Mouse (Mus musculus) gastrocnemius, postnatal 36 days (tissue): Measurements from ENCODE around the gene Ccdc33. TPM values are rescaled to one million over a fixed set of nuclear protein-coding genes. Genes with fewer than 3 reads are reported as not detected.

Experiments used
- DNase-seq, 2 experiments: peaks; one replicate each; pipeline ENCODE4 v3.0.0; 2022
- intact Hi-C: fragments of 180-260 bp; cut with DNase I; formaldehyde crosslinking; loops from one replicate; pipeline ENCODE4 v1.15.1; 2025
- total RNA-seq, 2 experiments: library from RNA; stranded (reverse); gene quantifications; 2 replicates each; pipeline ENCODE4 v1.2.3; 2021

Gene Ccdc33
- total RNA-seq, 2 experiments from 2014 or later: not detected

DNA sequence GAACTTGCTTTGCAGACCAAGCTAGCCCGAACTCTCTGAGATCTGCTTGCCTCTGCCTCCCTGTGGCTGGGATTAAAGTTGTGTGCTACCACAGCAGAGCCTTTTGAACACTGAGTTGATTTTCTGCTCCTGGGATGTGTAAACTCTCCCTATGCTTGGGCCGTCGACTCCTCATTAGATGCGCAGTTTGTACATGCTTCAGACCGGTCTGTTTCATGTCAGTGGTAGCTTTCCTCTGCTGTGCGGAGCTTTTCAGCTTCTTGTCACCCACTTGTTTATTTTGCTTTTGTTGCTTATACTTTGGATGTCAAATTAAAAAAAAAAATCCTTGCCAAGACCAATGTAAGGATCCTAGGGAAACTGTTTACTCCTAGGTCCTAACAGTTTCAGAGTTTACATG is 22.6 kb downstream of the Ccdc33 start:
- no peak for DNase-seq
- intact Hi-C loops: no loop called here

DNA sequence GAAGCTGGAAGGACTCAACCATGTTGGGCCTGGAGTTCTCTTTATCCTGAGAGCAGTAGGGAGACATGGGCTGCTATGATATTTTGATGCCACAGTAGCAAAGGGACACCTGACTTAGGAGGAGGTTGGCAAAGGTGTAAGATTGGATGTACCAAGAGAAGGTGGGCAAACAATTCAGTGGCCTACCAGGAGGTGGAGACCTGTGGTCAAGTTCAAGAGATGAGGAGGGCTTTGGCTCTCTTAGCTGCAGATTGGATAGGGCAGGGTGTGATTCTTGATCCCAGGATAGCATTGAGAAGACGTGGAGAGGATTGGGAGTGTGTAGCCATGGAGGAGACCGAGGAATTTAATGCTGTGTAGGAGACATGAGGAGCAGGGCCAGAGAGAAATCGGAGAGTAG is 24.8 kb downstream of the Ccdc33 start:
- DNase-seq: no peak
- intact Hi-C loops: no loop called here

DNA sequence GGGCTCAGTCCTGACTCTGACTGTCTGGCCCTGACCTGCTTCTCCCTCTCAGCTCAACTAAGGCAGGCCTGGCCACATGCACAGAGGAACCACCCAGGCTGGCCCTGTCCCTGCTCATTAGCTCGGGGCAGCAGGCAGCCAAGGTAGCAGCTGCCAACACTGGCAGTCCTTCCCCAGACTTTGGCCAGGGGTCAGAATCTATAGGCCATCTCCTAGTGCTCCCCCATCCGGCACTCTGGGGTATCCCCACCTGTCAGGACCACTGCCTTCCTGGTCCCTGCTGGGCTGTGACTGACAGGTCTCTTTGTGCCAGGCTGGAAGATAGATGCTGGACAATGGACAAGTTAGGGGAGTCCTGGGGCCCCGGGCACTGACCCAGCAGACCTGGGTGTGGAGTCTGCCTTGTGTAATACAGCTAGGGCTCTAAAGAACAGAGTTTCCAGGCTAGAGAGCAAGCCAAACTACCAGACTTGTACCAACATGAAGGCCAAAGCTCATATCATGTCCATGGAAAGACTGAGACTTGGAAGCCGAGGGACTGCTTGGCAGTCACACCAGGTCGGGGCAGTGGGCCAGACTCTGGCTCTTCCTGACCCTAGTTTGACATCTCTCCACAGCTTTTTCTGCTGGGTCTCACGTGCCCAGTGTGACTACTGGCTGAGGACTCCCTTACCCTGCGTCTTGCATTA is 25.9 kb downstream of the Ccdc33 start:
- intact Hi-C loops: no loop called here
- peak; percentile 63 to 69 for DNase-seq

DNA sequence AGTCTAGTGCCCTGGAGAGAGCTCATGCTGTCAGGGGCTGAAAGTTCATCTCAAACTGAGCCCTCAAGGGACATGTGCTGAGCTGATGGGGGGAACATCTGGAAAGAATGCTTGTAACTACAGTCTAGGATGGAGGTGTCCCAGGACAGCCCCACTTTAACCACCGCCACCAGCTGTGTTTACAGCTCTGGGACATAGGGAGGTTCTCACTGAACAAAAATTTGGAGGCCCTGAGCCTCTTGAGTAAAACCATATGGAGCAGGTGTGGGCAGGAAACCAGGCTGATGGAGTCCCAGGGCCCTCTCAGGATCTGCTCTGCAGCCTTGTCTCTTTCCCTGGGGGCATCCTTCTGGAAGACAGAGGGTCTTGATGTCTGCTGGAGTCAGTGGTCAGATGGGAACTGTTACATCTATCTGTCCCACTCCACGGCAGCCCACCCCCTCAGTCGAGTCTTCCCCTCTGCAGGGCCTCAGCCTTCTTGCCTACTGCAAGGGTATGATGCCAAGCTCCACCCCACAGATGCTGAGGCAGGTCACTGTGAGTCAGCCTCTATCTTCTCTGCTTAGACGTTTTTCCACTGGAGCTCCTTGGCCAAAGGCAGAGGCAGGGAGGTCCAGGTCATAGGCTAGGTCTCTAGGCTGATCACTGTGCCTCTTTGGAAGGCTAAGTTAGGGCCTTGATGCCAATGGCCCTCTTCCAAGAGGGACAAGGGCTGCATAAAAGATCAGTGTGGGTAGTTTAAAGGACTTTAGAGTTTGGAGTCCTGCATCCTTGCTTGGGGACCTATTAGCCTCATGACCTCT is 26.8 kb downstream of the Ccdc33 start:
- DNase-seq: peak; percentile 22 to 29
- intact Hi-C loops: no loop called here

DNA sequence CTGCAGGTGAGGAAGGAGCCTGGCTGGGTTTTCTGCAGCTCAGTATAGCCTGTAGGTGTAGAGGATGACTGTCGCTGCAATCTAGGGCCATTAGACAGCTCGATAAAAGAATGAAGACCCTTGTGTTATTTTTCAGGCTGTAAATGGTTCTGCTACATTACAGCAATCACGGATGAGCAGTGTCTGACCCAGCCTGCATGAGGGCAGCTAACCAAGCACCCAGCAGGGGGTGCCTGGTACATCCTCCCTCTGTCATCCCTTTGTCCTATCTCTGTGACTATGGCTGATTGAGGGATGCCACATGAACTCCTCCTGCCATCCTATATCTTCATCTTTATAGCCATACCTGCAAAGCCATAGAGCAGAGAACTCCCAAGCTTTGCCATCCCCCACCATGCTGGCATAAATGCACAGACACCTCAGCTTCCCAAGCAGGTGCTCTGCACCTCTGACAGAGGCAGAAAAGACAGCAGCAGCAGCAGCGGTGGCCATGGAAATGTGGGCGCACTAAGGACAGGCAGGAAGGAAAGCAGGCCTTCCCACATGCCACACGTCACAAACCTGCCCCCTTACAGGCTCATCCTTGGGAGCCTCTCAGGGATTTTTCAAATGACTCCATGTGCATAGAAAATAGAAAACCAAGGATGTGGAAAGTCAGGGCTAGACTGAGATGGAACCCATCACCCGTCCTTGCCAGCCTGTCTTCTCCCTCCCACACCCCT is 31.2 kb downstream of the Ccdc33 start:
- intact Hi-C loops: loop anchor here (10.0 kb wide), 1 partner anchor 613 kb away; no protein-coding TSS in a partner anchor
- no peak for DNase-seq

DNA sequence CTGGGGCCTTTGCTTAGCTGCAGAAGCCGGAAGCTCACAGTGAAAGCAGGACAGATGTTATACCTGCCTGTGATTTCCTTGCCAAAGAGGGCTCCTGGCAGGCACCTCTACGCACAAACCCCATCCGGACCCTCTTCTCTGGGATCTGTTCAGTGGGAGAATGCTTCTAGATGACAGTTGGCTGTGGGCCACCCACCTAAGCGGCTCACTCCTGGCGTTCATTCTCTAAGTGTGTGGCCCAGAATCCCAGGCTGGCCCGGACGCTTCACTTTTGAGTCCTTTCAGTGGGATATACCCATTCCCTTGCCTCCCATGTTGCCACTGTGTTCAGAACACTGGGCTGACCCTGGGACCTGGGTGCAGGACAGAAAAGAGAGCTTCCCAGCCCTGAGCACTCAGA is 31.8 kb downstream of the Ccdc33 start:
- no peak for DNase-seq
- intact Hi-C loops: loop anchor here (10.0 kb wide), 1 partner anchor 612 kb away; no protein-coding TSS in a partner anchor

DNA sequence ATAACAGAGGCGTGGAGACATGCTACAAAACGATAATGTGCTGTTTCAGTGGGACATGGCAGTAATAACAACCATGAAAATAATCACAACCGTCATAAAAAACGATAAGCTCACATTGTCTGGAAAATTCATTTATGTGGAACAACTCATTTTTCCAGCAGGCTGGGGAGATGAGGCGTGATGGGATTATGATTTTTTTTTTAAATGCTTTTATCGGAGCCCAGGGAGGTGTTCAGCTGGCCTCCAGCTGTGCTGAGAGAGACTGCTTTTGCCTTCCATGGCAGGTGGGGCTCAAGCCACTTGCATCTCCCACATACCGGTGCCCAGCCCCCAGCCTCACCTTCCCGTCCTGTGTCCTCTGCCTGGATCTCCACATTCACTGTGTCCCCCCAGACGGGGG is 32.4 kb downstream of the Ccdc33 start:
- intact Hi-C loops: loop anchor here (10.0 kb wide), 1 partner anchor 611 kb away; no protein-coding TSS in a partner anchor
- no peak for DNase-seq

DNA sequence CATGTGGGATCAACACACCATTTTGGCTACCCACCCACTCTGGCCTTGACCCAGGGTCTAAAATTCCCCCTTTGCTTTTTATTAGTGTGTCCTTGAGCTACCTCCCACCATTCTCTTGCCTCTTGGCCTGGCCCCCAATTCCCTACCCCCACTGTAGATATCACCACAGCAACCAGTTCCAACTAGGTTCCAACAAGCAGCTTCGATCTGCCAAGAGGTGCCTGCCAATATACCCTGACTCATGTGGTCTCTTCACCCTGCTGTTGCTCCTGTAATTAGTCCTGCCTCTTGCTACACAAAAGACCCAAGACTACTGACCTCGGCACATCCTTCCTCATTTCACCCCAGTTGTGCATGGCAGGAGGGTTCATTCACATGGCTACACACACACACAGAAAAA is 33.5 kb downstream of the Ccdc33 start:
- intact Hi-C loops: loop anchor here (10.0 kb wide), 1 partner anchor 610 kb away; no protein-coding TSS in a partner anchor
- DNase-seq: no peak

DNA sequence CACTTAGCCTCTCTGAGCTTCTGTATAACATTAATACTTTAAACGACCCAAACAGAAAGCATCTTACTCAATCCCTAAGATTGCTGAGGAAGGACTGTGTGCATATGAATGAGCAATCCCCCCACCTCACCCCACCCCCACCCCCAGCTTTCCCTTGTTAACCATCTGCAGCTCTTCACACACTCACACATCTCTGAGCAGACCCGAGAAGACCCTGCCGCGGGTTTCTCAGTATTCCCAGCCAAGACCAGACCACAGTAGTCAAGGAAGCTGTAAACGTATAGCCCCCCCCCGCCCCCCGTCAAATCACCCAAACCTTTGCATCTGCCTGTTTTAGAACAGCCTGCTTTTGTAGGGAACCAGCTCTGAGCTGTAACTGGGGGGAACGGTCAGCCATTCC is 34.0 kb downstream of the Ccdc33 start:
- intact Hi-C loops: loop anchor here (10.0 kb wide), 1 partner anchor 610 kb away; no protein-coding TSS in a partner anchor
- no peak for DNase-seq

DNA sequence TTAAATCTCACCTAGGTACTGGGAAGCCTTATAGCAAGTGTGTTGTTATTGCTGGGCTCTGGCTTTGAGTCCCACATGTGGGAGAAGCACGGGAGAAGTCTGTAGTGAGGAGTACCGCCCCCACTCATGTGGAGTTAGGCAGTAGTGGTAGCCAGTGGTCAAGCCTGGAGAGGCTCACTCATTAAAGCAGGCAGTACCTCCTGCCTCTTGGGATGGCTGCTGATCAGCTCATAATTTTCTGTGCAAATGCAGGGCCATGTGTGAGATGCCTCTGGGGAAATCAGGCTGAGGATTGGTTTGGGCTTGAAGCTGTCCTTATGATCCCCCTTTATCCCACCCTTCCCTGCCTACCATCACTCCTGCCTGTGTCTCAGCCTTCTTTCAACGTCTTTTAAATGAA is 44.1 kb downstream of the Ccdc33 start:
- intact Hi-C loops: no loop called here
- no peak for DNase-seq

DNA sequence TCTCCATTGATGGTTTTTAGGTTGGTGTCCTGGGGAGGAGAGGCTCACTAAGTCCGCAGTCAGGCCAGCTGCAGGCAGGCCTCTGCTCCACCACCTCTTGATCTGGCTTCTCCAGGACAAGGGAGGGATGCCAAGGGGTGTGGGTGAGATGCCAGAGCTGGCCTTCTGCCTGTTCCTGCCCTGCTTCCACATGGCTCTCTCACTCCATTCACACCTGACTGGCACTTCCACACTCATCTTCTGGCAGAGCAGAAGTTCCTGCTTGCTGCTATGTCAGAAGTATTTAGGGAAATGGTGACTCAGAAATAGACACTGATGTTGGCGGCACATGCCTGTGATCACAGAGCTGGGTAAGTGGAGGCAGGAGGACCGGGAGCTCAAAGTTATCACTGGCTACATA is 51.1 kb downstream of the Ccdc33 start:
- no peak for DNase-seq
- intact Hi-C loops: no loop called here

DNA sequence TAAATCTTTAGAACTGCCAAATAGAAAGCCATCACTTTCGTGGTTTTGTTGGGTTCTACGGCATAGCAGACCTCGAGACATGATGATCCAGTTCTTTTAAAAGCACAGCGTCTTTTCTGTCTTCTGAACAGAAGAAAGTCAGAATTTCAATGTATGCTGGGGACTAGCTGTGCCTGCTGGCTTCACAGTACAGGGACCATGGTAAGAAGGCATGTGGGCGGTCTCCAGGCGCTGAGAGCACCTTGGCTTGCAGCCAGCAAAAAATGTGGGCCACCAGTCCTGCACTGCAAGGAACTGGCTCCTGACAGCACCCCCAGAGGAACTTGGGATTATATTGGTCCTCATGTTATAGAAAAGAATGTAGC is 51.9 kb downstream of the Ccdc33 start:
- intact Hi-C loops: no loop called here
- no peak for DNase-seq

DNA sequence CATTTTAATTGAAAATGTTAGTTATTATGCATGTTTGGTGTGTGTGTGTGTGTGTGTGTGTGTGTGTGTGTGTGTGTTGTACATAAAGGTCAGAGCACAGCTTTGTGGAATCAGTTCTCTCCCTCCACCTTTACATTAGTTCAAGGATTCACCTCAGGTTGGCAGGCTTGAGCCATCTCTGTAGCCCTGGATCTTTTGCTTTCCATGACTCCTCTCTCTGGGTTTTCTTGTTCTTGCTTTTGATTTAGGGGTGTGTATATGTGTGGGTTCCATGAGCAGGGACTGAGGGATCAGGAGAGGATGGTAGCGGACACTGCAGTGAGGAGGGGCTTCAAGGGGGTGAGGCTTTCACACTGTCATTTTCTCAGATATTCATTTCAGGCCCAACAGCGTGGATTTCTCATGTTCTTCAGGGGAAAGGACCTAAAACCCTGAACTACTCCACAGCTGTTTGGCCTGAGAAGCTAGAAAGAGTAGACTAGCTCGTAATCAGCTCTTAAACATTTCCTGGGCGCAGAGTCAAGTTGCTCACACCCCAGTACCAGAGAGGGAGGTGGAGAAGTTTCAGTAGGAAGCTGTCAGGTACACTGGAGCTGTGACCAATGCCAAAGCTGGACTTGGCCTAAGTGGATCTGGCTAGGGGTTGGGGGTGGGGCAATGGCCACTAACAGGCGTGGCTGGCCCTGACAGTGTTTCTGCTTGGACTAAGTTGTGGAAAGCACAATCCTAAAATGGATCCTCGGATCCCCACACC is 52.5 kb downstream of the Ccdc33 start:
- intact Hi-C loops: no loop called here
- no peak for DNase-seq

DNA sequence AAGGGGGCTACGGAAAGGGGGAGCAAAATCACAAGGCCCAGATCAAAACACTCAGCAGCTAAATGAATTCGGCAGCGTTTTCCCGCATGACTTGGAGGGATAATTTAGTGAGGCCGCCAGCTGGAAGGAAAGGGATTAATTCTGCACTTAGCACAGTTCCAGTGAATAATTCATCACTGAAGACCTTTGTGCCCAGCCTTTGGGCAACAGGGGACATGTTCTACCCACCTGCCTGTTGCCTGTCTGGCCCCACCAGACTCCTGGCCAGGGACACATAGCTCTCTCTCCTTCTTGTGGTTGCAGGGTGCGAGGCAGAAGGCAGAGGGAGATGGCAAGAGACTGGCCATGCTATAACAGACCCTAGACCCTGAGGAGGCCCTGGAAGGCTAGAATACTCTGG is 53.1 kb downstream of the Ccdc33 start:
- no peak for DNase-seq
- intact Hi-C loops: no loop called here

DNA sequence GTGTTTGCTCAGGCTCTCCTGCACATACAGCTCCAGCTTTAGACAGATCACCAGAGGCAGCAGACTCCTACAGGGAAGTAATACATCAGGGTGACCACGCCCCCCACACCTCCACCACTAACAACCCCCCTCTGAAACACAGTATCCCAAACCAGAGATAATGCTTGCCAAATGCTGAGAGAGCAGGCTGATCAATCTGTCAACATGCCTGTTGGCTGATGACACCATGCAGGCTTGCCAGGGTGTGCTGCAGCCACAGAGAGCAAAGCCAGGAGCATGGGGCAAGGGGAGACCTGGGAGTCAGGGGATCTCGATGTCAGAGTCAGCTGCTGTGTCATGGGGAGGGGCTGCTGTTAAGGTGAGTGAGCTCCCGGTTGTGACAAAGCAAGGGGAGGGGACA is 55.1 kb downstream of the Ccdc33 start, which contains the start of gene Stra6:
TSS of gene Stra6 (plus strand) at position 258 of the 400 bp plus-strand sequence.
- DNase-seq: no peak
- intact Hi-C loops: no loop called here

DNA sequence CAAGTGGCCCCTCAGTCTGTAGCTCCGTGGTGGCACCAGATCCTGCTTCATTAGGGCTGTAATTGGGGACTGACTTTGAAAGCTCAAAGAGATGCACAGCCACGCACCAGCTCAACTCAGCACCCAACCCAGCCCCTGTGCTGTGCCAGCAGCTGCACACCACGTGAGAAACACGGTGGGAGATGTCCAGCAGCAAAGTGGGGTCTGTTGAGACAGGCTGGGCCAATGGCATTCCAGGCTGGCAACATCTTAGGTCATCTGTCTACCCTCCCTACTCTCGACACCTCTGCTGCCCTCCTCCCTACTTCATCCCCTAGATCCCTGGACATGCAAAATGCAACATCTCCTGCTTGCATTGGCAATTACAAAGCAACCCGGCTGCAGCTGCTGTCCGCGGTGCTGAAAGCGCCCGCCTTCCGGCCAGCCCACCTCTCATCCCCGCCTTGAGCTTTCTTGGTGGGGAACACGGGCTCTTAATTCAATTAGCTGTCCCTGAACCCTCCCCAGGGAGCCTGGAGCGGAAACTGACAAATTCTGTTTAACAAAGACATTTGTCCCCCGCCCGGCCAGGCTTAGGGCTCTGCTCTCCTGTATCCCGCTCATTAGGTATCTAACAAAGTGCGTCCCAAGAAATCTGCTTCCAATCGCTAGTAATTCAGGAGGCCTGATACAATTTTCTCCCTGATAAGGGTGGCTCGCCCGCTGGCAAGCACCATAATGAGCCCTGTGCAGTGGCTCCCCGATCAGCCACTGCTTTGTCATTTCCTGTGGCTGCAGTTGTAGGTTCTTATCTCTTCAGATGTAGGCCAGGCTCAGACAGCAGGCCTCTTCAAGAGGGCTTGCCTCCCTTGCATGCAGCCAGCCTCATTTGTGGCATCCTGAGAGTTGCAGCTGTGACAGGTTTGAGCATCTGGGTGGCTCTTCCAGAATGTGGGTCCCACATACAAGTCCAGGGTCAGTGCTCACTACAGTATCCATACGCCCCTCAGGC is 57.7 kb downstream of the Ccdc33 start:
- intact Hi-C loops: no loop called here
- DNase-seq: peak in 1 of 2 experiments; percentile 34

DNA sequence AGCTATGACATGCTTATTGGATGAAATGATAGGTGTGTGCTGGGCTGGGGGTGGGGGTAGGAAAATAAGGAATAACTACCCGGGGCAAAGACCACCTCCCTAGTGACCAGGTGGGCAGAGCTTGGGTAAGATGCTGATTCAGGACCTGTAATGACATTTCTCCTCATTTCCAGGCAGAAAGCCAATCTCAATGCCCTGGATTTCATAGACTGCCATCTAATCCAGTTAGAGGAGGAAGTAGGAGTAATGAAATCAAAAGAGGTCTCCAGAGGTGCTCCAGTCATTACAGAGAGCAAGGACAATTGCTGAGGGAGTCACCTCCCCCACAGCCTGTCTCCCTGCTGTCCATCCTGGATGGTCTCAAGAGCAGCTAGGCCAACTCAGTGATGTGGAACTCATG is 58.7 kb downstream of the Ccdc33 start:
- intact Hi-C loops: no loop called here
- DNase-seq: no peak

DNA sequence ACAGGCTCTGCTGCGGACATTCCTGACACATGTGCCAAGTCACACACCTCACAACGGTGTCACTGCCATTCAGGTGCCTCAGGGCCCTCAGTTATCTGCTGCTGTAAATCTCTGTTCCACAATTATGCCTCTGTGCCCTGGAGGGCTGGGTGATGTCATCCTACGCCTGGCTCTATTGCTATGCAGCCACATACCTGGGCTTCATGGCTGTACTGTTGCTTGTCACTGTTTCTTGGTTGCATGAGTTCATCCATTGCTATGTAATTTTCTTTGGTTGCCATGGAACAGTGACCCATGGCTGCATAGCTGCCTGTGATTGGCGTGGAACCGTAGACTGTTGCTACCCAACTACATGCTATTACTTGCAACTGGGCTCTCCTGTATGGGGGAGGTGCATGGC is 63.0 kb downstream of the Ccdc33 start:
- no peak for DNase-seq
- intact Hi-C loops: no loop called here

DNA sequence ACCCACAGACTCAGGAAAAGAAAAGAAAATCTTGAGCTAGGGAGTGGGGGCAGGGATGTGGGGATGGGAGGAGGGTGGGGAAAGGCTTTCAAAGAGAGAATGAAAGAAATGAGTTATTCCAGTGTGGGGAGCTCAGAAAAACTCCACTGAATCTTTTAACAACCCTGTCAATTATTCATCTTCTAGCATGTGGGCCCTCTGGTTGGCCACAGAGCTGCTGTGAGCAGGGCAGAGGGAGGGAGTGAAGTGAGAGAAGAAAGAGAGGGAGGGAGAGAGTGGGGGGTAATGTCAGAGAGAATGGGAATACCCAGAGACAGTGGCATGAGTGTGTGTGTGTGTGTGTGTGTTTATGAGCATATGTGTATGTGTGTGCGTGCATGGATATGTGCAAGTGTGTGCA is 64.6 kb downstream of the Ccdc33 start:
- DNase-seq: no peak
- intact Hi-C loops: no loop called here
